Mouse (Mus musculus) megakaryocyte-erythroid progenitor cell, adult 5-6 weeks (primary cell): Measurements from ENCODE around the gene Rhox3e. TPM values are rescaled to one million over a fixed set of nuclear protein-coding genes. Genes with fewer than 3 reads are reported as not detected.
"Not testable (repeated sequence)": the region's sequence is repeated elsewhere in the genome, so short reads cannot be mapped to it uniquely, and the experiment has no call there.

Experiments used
- ATAC-seq: replicated peaks from 2 replicates; pipeline ENCODE4 v1.8.0; 2016; ENCODE audit warnings: mild to moderate bottlenecking, inconsistent platforms; ENCODE audit not compliant: severe bottlenecking, poor library complexity, low FRiP score, low TSS enrichment
- total RNA-seq, 2 experiments: library from RNA; stranded (forward) in 1 of 2; stranded (reverse) in 1 of 2; fragments of 200-1000, 215-1000 nt in 1 of 2; fragments of >200 nt in 1 of 2; fragmentation: Nextera tagmentation in 1 of 2; gene quantifications; 2 replicates each; pipeline ENCODE4 v1.2.3; 2014 to 2017

Gene Rhox3e
- total RNA-seq (2014; fragmentation: Nextera tagmentation) (not detected in 2 replicates), total RNA-seq (2017) (not detected in 2 replicates)

- not testable (repeated sequence) for ATAC-seq
Observed at GRCm38 (mm10) chrX:37541719-37542118, at the start of gene Rhox3e. TSS of gene Rhox3e (plus strand) at chrX:37542019.

GRCm38 (mm10) chrX:37514059-37514458 lies 27.8 kb upstream of the Rhox3e start, which contains the start of gene Rhox4d:
TSS of gene Rhox4d (plus strand) at chrX:37514359.
- not testable (repeated sequence) for ATAC-seq

GRCm38 (mm10) chrX:37530152-37530551 lies 11.7 kb upstream of the Rhox3e start, which contains the start of gene Rhox2e:
TSS of gene Rhox2e (plus strand) at chrX:37530452.
- not testable (repeated sequence) for ATAC-seq

GRCm38 (mm10) chrX:37557112-37557511 lies 15.3 kb downstream of the Rhox3e start, which contains the start of gene Rhox4e:
TSS of gene Rhox4e (plus strand) at chrX:37557412.
- not testable (repeated sequence) for ATAC-seq

GRCm38 (mm10) chrX:37571105-37571504 lies 29.3 kb downstream of the Rhox3e start, which contains the start of gene Rhox2f:
TSS of gene Rhox2f (plus strand) at chrX:37571405.
- ATAC-seq: not testable (repeated sequence)

- not testable (repeated sequence) for ATAC-seq
Observed at GRCm38 (mm10) chrX:37572638-37573037, 30.8 kb downstream of the Rhox3e start.

- ATAC-seq: not testable (repeated sequence)
Observed at GRCm38 (mm10) chrX:37580692-37581091, 38.9 kb downstream of the Rhox3e start, which contains the start of gene Rhox3f. TSS of gene Rhox3f (plus strand) at chrX:37580992.

Other genes with a start within 250 kb of the Rhox3e start
- not detected in 2 replicates for gene Rhox3a2, start 162.0 kb upstream of the Rhox3e start, total RNA-seq (2014; fragmentation: Nextera tagmentation)
- gene Rhox3a2, start 162.0 kb upstream of the Rhox3e start, total RNA-seq (2017): not detected in 2 replicates
- gene Rhox4a2, start 151.2 kb upstream of the Rhox3e start, total RNA-seq (2014; fragmentation: Nextera tagmentation): not detected in 2 replicates
- not detected in 2 replicates for gene Rhox4a2, start 151.2 kb upstream of the Rhox3e start, total RNA-seq (2017)
- gene Rhox2b, start 130.0 kb upstream of the Rhox3e start, total RNA-seq (2014; fragmentation: Nextera tagmentation): not detected in 2 replicates
- not detected in 2 replicates for gene Rhox2b, start 130.0 kb upstream of the Rhox3e start, total RNA-seq (2017)
- gene Rhox4b, start 109.5 kb upstream of the Rhox3e start, total RNA-seq (2014; fragmentation: Nextera tagmentation): not detected in 2 replicates
- gene Rhox4b, start 109.5 kb upstream of the Rhox3e start, total RNA-seq (2017): not detected in 2 replicates
- gene Rhox2c, start 88.3 kb upstream of the Rhox3e start, total RNA-seq (2014; fragmentation: Nextera tagmentation): not detected in 2 replicates
- gene Rhox2c, start 88.3 kb upstream of the Rhox3e start, total RNA-seq (2017): not detected in 2 replicates
- not detected in 2 replicates for gene Rhox3c, start 83.4 kb upstream of the Rhox3e start, total RNA-seq (2014; fragmentation: Nextera tagmentation)
- not detected in 2 replicates for gene Rhox3c, start 83.4 kb upstream of the Rhox3e start, total RNA-seq (2017)
- gene Rhox4c, start 61.7 kb upstream of the Rhox3e start, total RNA-seq (2014; fragmentation: Nextera tagmentation): not detected in 2 replicates
- gene Rhox4c, start 61.7 kb upstream of the Rhox3e start, total RNA-seq (2017): not detected in 2 replicates
- gene Rhox2d, start 48.6 kb upstream of the Rhox3e start, total RNA-seq (2014; fragmentation: Nextera tagmentation): not detected in 2 replicates
- not detected in 2 replicates for gene Rhox2d, start 48.6 kb upstream of the Rhox3e start, total RNA-seq (2017)
- not detected in 2 replicates for gene Rhox4d, start 27.7 kb upstream of the Rhox3e start, total RNA-seq (2014; fragmentation: Nextera tagmentation)
- not detected in 2 replicates for gene Rhox4d, start 27.7 kb upstream of the Rhox3e start, total RNA-seq (2017)
- not detected in 2 replicates for gene Rhox2e, start 11.6 kb upstream of the Rhox3e start, total RNA-seq (2014; fragmentation: Nextera tagmentation)
- not detected in 2 replicates for gene Rhox2e, start 11.6 kb upstream of the Rhox3e start, total RNA-seq (2017)
- not detected in 2 replicates for gene Rhox4e, start 15.4 kb downstream of the Rhox3e start, total RNA-seq (2014; fragmentation: Nextera tagmentation)
- not detected in 2 replicates for gene Rhox4e, start 15.4 kb downstream of the Rhox3e start, total RNA-seq (2017)
- not detected in 2 replicates for gene Rhox2f, start 29.4 kb downstream of the Rhox3e start, total RNA-seq (2014; fragmentation: Nextera tagmentation)
- not detected in 2 replicates for gene Rhox2f, start 29.4 kb downstream of the Rhox3e start, total RNA-seq (2017)
- gene Rhox3f, start 39.0 kb downstream of the Rhox3e start, total RNA-seq (2014; fragmentation: Nextera tagmentation): not detected in 2 replicates
- gene Rhox3f, start 39.0 kb downstream of the Rhox3e start, total RNA-seq (2017): not detected in 2 replicates
- gene Rhox4f, start 65.7 kb downstream of the Rhox3e start, total RNA-seq (2014; fragmentation: Nextera tagmentation): not detected in 2 replicates
- gene Rhox4f, start 65.7 kb downstream of the Rhox3e start, total RNA-seq (2017): not detected in 2 replicates
- not detected in 2 replicates for gene Rhox3g, start 86.6 kb downstream of the Rhox3e start, total RNA-seq (2014; fragmentation: Nextera tagmentation)
- not detected in 2 replicates for gene Rhox3g, start 86.6 kb downstream of the Rhox3e start, total RNA-seq (2017)
- not detected in 2 replicates for gene Rhox2g, start 101.5 kb downstream of the Rhox3e start, total RNA-seq (2014; fragmentation: Nextera tagmentation)
- not detected in 2 replicates for gene Rhox2g, start 101.5 kb downstream of the Rhox3e start, total RNA-seq (2017)
- gene Rhox4g, start 109.3 kb downstream of the Rhox3e start, total RNA-seq (2014; fragmentation: Nextera tagmentation): not detected in 2 replicates
- gene Rhox4g, start 109.3 kb downstream of the Rhox3e start, total RNA-seq (2017): not detected in 2 replicates
- not detected in 2 replicates for gene Rhox3h, start 126.7 kb downstream of the Rhox3e start, total RNA-seq (2014; fragmentation: Nextera tagmentation)
- gene Rhox3h, start 126.7 kb downstream of the Rhox3e start, total RNA-seq (2017): not detected in 2 replicates
- not detected in 2 replicates for gene Rhox2h, start 131.3 kb downstream of the Rhox3e start, total RNA-seq (2014; fragmentation: Nextera tagmentation)
- not detected in 2 replicates for gene Rhox2h, start 131.3 kb downstream of the Rhox3e start, total RNA-seq (2017)